Mouse (Mus musculus) stomach, adult 2 months (tissue): Measurements from ENCODE around the gene Vmn2r13. TPM values are rescaled to one million over a fixed set of nuclear protein-coding genes. Genes with fewer than 3 reads are reported as not detected.

Experiments
- polyA plus RNA-seq: library from polyadenylated mRNA; depleted of rRNA; stranded (reverse); fragments of >200 nt; gene quantifications from 2 replicates; pipeline ENCODE4 v1.2.3, GENCODE M21; 2012; rRNA removed

The Vmn2r13 gene
- polyA plus RNA-seq = not detected in 2 replicates

GRCm38 (mm10) chr5:109192099-109192498 is at the start of gene Vmn2r13:
Gene Vmn2r13, minus strand, starts transcription at chr5:109192199.

GRCm38 (mm10) chr5:109224608-109225007 is 32.6 kb upstream of the Vmn2r13 start, which contains the start of gene Vmn2r14:
Gene Vmn2r14, minus strand, starts transcription at chr5:109224708.

Other genes starting within 250 kb of the Vmn2r13 start
- not detected in 2 replicates for gene Vmn2r10, start 185.7 kb downstream of the Vmn2r13 start, polyA plus RNA-seq
- not detected in 2 replicates for gene Vmn2r11, start 132.6 kb downstream of the Vmn2r13 start, polyA plus RNA-seq
- not detected in 2 replicates for gene Vmn2r12, start 94.2 kb downstream of the Vmn2r13 start, polyA plus RNA-seq
- not detected in 2 replicates for gene Vmn2r14, start 32.5 kb upstream of the Vmn2r13 start, polyA plus RNA-seq
- gene Vmn2r15, start 105.4 kb upstream of the Vmn2r13 start, polyA plus RNA-seq = not detected in 2 replicates
- gene Vmn2r16, start 138.0 kb upstream of the Vmn2r13 start, polyA plus RNA-seq = not detected in 2 replicates
- gene Vmn2r17, start 227.5 kb upstream of the Vmn2r13 start, polyA plus RNA-seq = not detected in 2 replicates